Mouse (Mus musculus): ENCODE measurements around the gene Zfp442.
"Not testable (repeated sequence)": the region's sequence is repeated elsewhere in the genome, so short reads cannot be mapped to it uniquely, and the experiment has no call there.

The Zfp442 gene

GRCm38 (mm10) chr2:150451180-150451919, at the start of gene Zfp442:
Zfp442 (minus strand) TSS chr2:150451486.
- peak; percentile 76 to 79 for DNase-seq

DNA sequence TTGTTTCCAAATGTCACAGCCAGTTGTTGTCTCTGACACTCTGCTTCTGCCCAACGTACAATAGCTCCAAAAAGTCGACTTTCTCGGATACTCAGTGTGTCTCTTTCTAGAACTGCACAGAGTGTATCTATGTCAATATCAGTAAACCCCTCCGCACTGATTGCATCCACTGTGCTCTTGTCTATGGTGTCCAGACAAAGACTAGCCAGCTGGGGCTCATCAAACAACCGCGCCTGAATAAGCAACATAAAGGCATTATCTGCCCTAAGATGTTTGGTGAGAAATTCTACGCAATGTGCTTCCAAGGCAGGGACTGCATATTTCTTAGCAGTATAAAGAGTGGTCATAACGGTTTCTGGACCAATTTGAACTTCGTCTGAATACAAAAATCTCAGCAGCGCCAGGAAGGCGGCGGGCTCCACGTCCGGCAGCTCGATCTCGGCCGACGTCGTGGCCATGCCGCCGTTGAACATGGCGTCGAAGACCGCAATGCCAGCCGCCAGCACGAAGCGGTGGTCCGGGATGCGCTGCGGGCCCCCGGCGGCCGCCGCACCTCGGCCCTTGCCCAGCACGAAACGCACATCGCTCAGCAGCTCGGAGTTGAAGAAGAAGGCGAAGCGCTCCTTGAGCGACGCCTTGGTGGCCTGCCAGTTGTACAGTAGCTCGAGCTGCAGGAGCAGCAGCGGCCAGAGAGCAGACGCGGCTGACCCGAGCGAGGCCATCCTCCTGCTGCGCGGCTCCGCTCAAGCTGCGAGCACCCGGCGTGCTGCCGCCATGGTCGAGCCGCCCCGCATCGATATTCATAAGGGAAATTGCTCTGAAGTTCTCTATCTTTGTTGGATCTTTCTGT, 49.1 kb upstream of the Zfp442 start:
- DNase-seq, result peak in 1 of 2 experiments; percentile 0

- DNase-seq, result no peak
These were observed 41.7 kb upstream of the Zfp442 start for GRCm38 (mm10) chr2:150493031-150493430.

DNA sequence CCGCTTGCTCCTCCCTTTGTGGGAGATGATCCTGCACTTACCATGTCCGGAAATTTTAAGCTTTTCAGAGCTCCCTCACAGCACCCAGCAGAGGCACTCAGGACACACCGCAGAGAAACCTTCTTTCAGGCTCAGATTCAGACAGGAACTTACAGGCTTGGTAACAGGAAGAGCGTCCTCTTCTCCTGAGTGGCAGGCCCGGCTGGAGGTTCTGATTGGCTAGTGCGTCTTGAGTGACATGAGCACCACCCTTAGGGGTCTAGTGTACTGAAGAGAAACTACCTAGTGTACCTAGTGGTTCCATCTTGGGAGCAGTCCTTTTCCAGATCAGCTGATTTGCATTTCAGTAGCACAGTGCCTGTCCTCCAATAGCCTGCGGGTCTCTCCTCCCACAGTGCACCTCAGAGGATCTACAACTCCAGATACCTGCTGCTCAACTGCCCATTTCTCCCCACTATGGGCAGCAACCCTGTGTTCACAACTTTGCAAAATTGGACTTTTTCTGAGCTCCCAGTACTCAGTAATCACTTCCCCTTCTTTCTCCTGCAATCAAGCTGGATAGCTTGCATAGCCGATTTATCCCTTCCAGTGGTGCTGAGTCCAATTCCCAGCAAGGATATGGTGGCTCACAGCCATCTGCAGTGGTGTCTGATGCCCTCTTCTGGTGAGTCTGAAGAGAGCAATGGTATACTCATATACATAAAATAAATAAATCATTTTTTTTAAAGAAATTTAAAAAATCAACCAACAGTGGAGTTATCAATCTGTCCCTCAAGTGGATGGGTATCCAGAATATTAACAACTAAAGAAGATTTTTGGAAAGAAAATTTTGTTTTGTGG, 33.9 kb upstream of the Zfp442 start, which contains the start of gene Zfp345:
Gene Zfp345, minus strand, starts transcription at position 153 of the 840 bp plus-strand sequence.
- DNase-seq, result not testable (repeated sequence)

GRCm38 (mm10) chr2:150439084-150439483, 12.2 kb downstream of the Zfp442 start:
- DNase-seq, result not testable (repeated sequence)

- not testable (repeated sequence) for DNase-seq
These were observed 39.1 kb downstream of the Zfp442 start for GRCm38 (mm10) chr2:150412146-150412545.

DNA sequence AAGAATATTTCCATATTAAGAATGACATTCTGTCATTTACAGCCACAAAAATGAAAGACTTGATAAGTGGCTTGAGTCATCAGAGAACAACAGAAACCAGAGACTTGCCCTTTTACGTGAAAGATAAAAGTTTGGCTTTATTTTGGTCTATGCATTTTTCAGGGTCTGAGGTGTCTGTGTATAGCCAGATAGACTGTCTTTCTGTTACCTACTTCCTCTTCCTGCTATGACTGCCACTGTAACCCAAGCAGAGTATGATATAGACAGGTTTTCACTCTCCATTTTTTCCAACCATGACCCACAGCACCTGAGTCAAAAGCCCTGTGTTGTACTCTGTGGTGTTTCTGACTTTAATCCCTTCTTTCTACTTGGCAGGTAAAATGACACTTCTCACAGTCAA, 61.1 kb downstream of the Zfp442 start:
- DNase-seq, result no peak

GRCm38 (mm10) chr2:150385553-150386106, 65.7 kb downstream of the Zfp442 start:
- not testable (repeated sequence) for DNase-seq

DNA sequence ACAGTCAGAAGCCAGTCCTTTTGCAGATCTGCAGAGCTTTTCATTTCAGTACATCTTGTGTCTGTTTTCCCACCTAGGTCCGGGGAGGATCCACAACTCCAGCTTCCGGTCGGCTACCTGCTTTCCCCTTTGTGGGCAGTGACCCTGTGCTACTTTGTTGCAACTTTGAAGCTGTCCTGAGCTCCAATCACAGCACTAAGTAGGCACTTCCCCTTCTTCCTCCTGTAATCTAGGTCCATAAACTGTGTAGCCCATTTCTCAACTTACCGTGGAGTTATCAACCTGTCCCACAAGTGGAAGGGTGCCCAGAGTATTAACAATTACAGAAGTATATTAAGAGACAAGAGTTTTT, 88.4 kb downstream of the Zfp442 start:
- DNase-seq, result no peak

GRCm38 (mm10) chr2:150362113-150362877, 89.0 kb downstream of the Zfp442 start, which contains the start of gene 3300002I08Rik:
3300002I08Rik (minus strand) TSS chr2:150362765.
- peak; percentile 90 to 94 for DNase-seq
